In genomic region chr1:165327831-165328230, GRCm38 (mm10) we compare ENCODE assay signal across 20 mouse cellular contexts. TPM values are rescaled to one million over a fixed set of nuclear protein-coding genes. Genes with fewer than 3 reads are reported as not detected.
DNase-seq lines count a peak whose midpoint lies in the region; ATAC-seq and TF ChIP-seq lines count a peak whose summit lies in the region.
"Had no signal": no experiment of that assay in that cellular context is flagged by ENCODE, and none has a peak within 500 bp of the region (broad histone marks: within the 10 kb centered on the region; RNA-seq: fewer than 3 reads in every experiment).

No protein-coding gene starts in this region.

- H3K27ac ChIP-seq in limb, embryonic 11.5 days (replicated peaks; ENCODE audit: low read depth, low read length), result no peak overlapping the region
- no peak overlapping the region for H3K27ac ChIP-seq in intestine, postnatal 0 days (ENCODE audit: low read depth, low read length)
- H3K27ac ChIP-seq: hindbrain, postnatal 0 days; liver, embryonic 14.5 days had no signal

- H3K36me3 ChIP-seq in limb, embryonic 11.5 days (ENCODE audit: control insufficient read depth, insufficient read depth, low read length), result no peaks in the 10 kb centered on the region
- H3K36me3 ChIP-seq in intestine, postnatal 0 days (ENCODE audit: control insufficient read depth, insufficient read depth), result 0 out of 2 replicates have a peak, but pooled peaks cover 8% of the 10 kb centered on the region

- no peak overlapping the region for H3K4me3 ChIP-seq in limb, embryonic 11.5 days (ENCODE audit: low read depth, low read length)
- H3K4me3 ChIP-seq in intestine, postnatal 0 days (ENCODE audit: low read depth, low read length), result no peak overlapping the region
- H3K4me3 ChIP-seq: megakaryocyte, embryonic 14.5 days had no signal

- H3K9ac ChIP-seq in limb, embryonic 11.5 days (ENCODE audit: low read length), result no peak overlapping the region
- H3K9ac ChIP-seq in intestine, postnatal 0 days (ENCODE audit: low read depth, low read length), result no peak overlapping the region
- H3K9ac ChIP-seq: liver, embryonic 14.5 days had no signal

- ATAC-seq in limb, embryonic 11.5 days (ENCODE audit: insufficient number of reproducible peaks, low FRiP score, low TSS enrichment, low read depth), result peak; percentile 83; the same call in 1 of the 2 replicates
- ATAC-seq in intestine, postnatal 0 days, result no peak
- ATAC-seq: hindbrain, postnatal 0 days; midbrain, embryonic 16.5 days had no signal

- 23% methylated on average over 5 of the region's 5 CpGs for WGBS in limb, embryonic 11.5 days
- WGBS in intestine, postnatal 0 days, result 80% methylated on average over 5 of the region's 5 CpGs

- no peak for TF ChIP-seq CTCF in intestine, postnatal 0 days (IDR thresholded peaks at IDR 0.05; ENCODE audit: low read depth)

- no peak overlapping the region for H3K4me2 ChIP-seq in limb, embryonic 11.5 days (ENCODE audit: low read depth, severe bottlenecking)
- no peak overlapping the region for H3K4me2 ChIP-seq in intestine, postnatal 0 days (replicated peaks; ENCODE audit: low read depth)
- H3K4me2 ChIP-seq: heart, embryonic 11.5 days had no signal

- H3K4me1 ChIP-seq in limb, embryonic 11.5 days (ENCODE audit: control insufficient read depth, insufficient read depth, low read length), result 0 out of 2 replicates have a peak, but pooled peaks cover 6% of the 10 kb centered on the region
- H3K4me1 ChIP-seq in intestine, postnatal 0 days (replicated peaks; ENCODE audit: control insufficient read depth, insufficient read depth, low read length), result no peaks in the 10 kb centered on the region

- peak; percentile 26 for DNase-seq in embryo, embryonic 10 days (ENCODE audit: low spot score)
- DNase-seq in embryo, embryonic 9.5 days (ENCODE audit: extremely low spot score), result no peak
- DNase-seq in testis, postnatal 10 days (ENCODE audit: low spot score), result peak; percentile 33
- no peak for DNase-seq in testis, postnatal 14 days (ENCODE audit: low spot score)
- peak; percentile 53 for DNase-seq in limb, embryonic 11.5 days (ENCODE audit: low spot score)
- no peak for DNase-seq in kidney, adult 18-20 months
- DNase-seq: cerebellum, adult 18-20 months; cerebellum, postnatal 36 days; heart, postnatal 36 days; kidney, adult 8-10 months; kidney, postnatal 36 days; lung, postnatal 10 days; retina, postnatal 1 day; thymus, postnatal 14 days had no signal

- no peaks in the 10 kb centered on the region for H3K27me3 ChIP-seq in limb, embryonic 11.5 days (ENCODE audit: control insufficient read depth, insufficient read depth, low read length)
- no peaks in the 10 kb centered on the region for H3K27me3 ChIP-seq in intestine, postnatal 0 days (replicated peaks; ENCODE audit: control insufficient read depth, insufficient read depth, low read length)

- H3K9me3 ChIP-seq in limb, embryonic 11.5 days (ENCODE audit: control insufficient read depth, low read length), result no peaks in the 10 kb centered on the region
- no peaks in the 10 kb centered on the region for H3K9me3 ChIP-seq in intestine, postnatal 0 days (ENCODE audit: control insufficient read depth)
- H3K9me3 ChIP-seq: megakaryocyte, embryonic 14.5 days had no signal

RNA-seq across cellular contexts. Expression of gene Gpr161, which starts 32.2 kb away (rescaled TPM):
- 2.0 and 2.3 TPM in 2 replicates for polyA plus RNA-seq in limb, embryonic 11.5 days (2014; fragmentation: Nextera tagmentation; extraction: Ambion mirVana)
- polyA plus RNA-seq in intestine, postnatal 0 days (2015; fragmentation: Nextera tagmentation; extraction: Ambion mirVana), result 0.35 and 0.63 TPM in 2 replicates

Comparison
In these comparisons a context has a peak if more than half of its experiments do, and no peak if none do; other contexts are left out.
1. DNase-seq: peak in embryo, embryonic 10 days (single experiment), testis, postnatal 10 days (single experiment) and limb, embryonic 11.5 days (single experiment); none in embryo, embryonic 9.5 days (single experiment), testis, postnatal 14 days (single experiment) and kidney, adult 18-20 months (single experiment).